Mouse (Mus musculus) adrenal gland, adult 18-20 months (tissue): Measurements from ENCODE around the gene Gm8180. TPM values are rescaled to one million over a fixed set of nuclear protein-coding genes. Genes with fewer than 3 reads are reported as not detected.
"Not testable (repeated sequence)": the region's sequence is repeated elsewhere in the genome, so short reads cannot be mapped to it uniquely, and the experiment has no call there.

Source experiments
- DNase-seq, 2 experiments: peaks; one replicate each; pipeline ENCODE4 v3.0.0; 2021 to 2022; ENCODE audit warnings: low spot score in 2 of 2
- long read RNA-seq, 2 experiments: library from polyadenylated mRNA; stranded (forward); transcript quantifications; one replicate each; pipeline ENCODE4 v2.0.0; 2021
- total RNA-seq, 2 experiments: library from RNA; stranded (reverse); gene quantifications; 1 replicate in 1 of 2; 2 replicates in 1 of 2; pipeline ENCODE4 v1.2.3; 2021

Gm8180 gene
- total RNA-seq, result not detected
- long read RNA-seq, experiment 1, result 0 reads
- long read RNA-seq, experiment 2, result 0 reads

DNA sequence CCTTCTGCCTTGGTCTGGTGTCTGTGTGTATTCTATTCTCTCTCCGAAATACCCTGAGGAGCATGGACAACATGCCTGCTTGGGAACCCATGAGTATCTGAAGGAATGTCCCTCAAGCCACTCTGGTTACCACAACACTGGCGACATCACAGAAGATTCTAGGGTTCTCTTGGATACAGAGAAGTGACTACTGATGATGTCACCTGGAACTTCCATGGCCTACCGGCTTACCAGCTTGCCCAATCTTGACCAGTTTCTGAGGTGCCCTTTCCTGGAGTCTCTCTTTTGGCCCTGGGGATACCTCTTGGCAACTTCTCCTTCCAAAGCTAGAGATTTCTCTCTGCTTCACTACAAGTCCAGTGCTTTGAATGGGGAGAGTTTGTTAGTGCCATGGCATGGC lies at the start of gene Gm8180:
TSS of gene Gm8180 (minus strand) at position 101 of the 400 bp plus-strand sequence.
- not testable (repeated sequence) for DNase-seq

- not testable (repeated sequence) for DNase-seq
Observed at GRCm38 (mm10) chr14:43830385-43830784, 45.8 kb upstream of the Gm8180 start.

- DNase-seq, result not testable (repeated sequence)
Observed at GRCm38 (mm10) chr14:43824176-43824575, 39.6 kb upstream of the Gm8180 start.

GRCm38 (mm10) chr14:43821869-43822268 lies 37.3 kb upstream of the Gm8180 start:
- not testable (repeated sequence) for DNase-seq

DNA sequence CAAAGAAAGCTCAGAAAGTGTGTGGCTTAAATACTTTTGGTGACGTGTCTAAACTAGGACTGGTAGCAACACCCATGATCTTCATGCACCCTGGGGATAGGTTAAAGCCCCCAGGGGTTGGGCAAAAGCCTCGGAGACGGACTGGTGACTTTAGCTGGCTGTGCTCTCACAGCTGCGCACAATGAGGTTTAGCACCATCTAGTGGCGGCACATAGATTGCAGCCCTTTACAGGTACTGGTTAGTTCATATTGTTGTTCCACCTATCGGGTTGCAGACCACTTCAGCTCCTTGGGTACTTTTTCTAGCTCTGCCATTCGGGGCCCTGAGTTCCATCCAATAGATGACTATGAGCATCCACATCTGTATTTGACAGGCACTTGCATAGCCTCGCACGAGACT lies 27.9 kb upstream of the Gm8180 start:
- peak; percentile 28 to 30 for DNase-seq

DNA sequence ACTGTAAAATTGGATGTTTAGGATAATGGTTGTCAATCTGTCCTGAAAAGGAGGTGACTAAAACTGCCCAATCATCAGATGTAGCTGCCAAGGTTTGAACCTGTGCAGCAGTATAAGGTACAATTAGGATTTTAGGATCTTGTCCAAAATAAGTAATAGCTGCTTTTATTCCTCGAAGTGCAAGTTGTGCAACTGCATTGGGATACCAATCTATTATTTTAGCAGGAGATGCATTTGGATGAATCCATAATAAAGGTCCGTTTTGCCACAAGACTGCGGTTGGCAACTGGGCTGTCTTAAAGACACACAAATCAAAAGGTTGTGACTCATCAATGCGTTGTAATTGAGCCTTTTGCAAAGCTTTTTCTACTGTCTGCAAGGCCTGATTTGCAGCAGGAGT lies 23.6 kb upstream of the Gm8180 start:
- not testable (repeated sequence) for DNase-seq

DNA sequence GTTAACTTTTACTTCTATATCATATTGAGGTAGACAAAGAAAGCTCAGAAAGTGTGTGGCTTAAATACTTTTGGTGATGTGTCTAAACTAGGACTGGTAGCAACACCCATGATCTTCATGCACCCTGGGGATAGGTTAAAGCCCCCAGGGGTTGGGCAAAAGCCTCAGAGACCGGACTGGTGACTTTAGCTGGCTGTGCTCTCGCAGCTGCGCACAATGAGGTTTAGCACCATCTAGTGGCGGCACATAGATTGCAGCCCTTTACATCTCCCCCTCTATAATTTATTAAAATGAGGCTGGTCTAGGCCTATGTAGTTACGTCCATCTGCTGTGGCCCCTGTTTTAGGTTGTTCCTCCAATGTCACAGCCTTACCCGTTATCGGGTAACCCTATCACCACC lies 19.9 kb upstream of the Gm8180 start:
- DNase-seq, result not testable (repeated sequence)

GRCm38 (mm10) chr14:43796905-43797470 lies 12.4 kb upstream of the Gm8180 start:
- DNase-seq, result not testable (repeated sequence)

- no peak for DNase-seq
Observed at GRCm38 (mm10) chr14:43796069-43796904, 11.7 kb upstream of the Gm8180 start.

DNA sequence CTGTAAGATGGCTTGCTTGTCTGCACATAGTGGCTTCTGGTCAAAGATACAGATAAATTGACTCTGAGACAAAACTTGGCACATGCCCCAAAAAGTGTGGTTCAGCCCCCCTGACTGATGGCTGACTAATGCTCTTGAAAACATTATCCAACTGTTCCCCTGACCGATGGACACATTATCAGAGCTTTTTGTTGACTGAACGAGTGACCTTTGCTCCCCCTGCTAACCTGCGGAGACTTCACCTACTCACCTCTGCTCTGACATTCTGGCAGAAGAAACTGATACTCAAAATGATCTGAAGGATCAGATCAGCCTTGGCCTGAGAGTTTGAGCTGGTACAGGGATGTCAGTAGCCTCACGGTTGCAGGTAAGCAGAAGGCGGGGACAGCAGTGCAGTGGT lies 9.3 kb upstream of the Gm8180 start:
- not testable (repeated sequence) for DNase-seq

DNA sequence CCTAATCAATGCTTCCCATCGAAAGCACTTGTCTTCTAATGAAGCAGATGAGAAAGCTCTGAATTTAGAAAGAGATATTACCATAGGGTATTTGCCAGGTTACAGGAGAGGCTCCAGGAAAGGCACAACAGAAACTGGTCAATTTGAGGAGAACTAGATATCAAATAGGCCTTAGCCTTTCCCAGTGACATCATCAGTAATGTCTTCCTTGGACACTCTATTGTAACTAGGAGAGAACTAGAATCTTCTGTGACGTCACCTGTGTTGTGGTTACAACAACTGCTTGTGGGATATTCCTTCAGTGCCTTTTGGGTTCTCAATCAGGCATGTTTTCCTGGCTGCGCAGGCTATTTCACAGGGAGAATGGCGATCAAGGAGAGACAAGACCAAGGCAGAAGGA lies 37.0 kb downstream of the Gm8180 start, which contains the start of gene Gm6526:
TSS of gene Gm6526 (plus strand) at position 301 of the 400 bp plus-strand sequence.
- not testable (repeated sequence) for DNase-seq

Other genes with a start within 250 kb of the Gm8180 start
- gene Gm5799, start 241.2 kb downstream of the Gm8180 start, total RNA-seq, result under 1 TPM in 1 of 2 experiments, not detected in 1; 0.38 TPM
- not detected for gene Gm17654, start 205.6 kb downstream of the Gm8180 start, total RNA-seq
- gene Gm10375, start 176.7 kb downstream of the Gm8180 start, total RNA-seq, result not detected
- gene Gm8165, start 107.5 kb downstream of the Gm8180 start, total RNA-seq, result not detected
- 1 to 10 TPM; 1.3 to 1.5 TPM for gene Gm7324, start 86.9 kb downstream of the Gm8180 start, total RNA-seq
- gene Gm16506, start 57.3 kb downstream of the Gm8180 start, total RNA-seq, result not detected
- gene Gm6526, start 36.9 kb downstream of the Gm8180 start, total RNA-seq, result not detected
- gene Ear1, start 90.8 kb upstream of the Gm8180 start, total RNA-seq, result not detected
- not detected for gene Ear10, start 138.8 kb upstream of the Gm8180 start, total RNA-seq
- gene Gm8113, start 140.6 kb upstream of the Gm8180 start, total RNA-seq, result 1 to 10 TPM in 1 of 2 experiments, under 1 TPM in 1; 0.48 to 2.1 TPM
- gene Ang5, start 172.3 kb upstream of the Gm8180 start, total RNA-seq, result not detected
- not detected for gene Ang6, start 217.5 kb upstream of the Gm8180 start, total RNA-seq